Mouse (Mus musculus) stomach, embryonic 15.5 days (tissue): ENCODE results near the gene Camp. TPM values are rescaled to one million over a fixed set of nuclear protein-coding genes. Genes with fewer than 3 reads are reported as not detected.

Experiments
- ATAC-seq: fragments of 200-750 bp; cut with Nextera tagmentation; 2 replicates; pipeline ENCODE4 v1.8.0; 2017; ENCODE audit warnings: low read depth, moderate number of reproducible peaks, moderate TSS enrichment; ENCODE audit not compliant: insufficient read depth, low FRiP score
- H3K27ac ChIP-seq: fragments of 300-500 bp; sonication (generic); 2 replicates; pipeline ENCODE4 v1.5.1; 2015; ENCODE audit warnings: mild to moderate bottlenecking, inconsistent platforms
- H3K27me3 ChIP-seq: fragments of 300-500 bp; sonication (generic); replicated peaks from 2 replicates; pipeline ENCODE4 v1.6.1; 2015; ENCODE audit warnings: inconsistent platforms
- H3K36me3 ChIP-seq: fragments of 300-500 bp; sonication (generic); 2 replicates; pipeline ENCODE4 v1.6.1; 2015; ENCODE audit warnings: inconsistent platforms
- H3K4me1 ChIP-seq: fragments of 300-500 bp; sonication (generic); 2 replicates; pipeline ENCODE4 v1.6.1; 2015; ENCODE audit warnings: inconsistent platforms
- H3K4me2 ChIP-seq: fragments of 300-500 bp; sonication (generic); 2 replicates; pipeline ENCODE4 v1.6.1; 2015; ENCODE audit warnings: mild to moderate bottlenecking, inconsistent platforms
- H3K4me3 ChIP-seq: fragments of 300-500 bp; sonication (generic); replicated peaks from 2 replicates; pipeline ENCODE4 v1.5.1; 2015; ENCODE audit warnings: inconsistent platforms
- H3K9ac ChIP-seq: fragments of 300-500 bp; sonication (generic); 2 replicates; pipeline ENCODE4 v1.6.1; 2015; ENCODE audit warnings: inconsistent platforms
- H3K9me3 ChIP-seq: fragments of 300-500 bp; sonication (generic); 2 replicates; pipeline ENCODE4 v1.6.1; 2016; ENCODE audit warnings: inconsistent platforms
- WGBS: fragments of 180-500 bp; shearing (Covaris S2); methylation state at CpG from one replicate; pipeline ENCODE4 v1.1.7; 2015; 5-methylcytosine and 5-hydroxymethylcytosine counted together
- polyA plus RNA-seq: library from polyadenylated mRNA; unstranded; fragments of >200 nt; fragmentation: Nextera tagmentation; extraction: Ambion mirVana; gene quantifications from 2 replicates; pipeline ENCODE4 v1.2.1, GENCODE M21; 2015

Camp gene
- polyA plus RNA-seq, 1 experiment from 2014 or later, result 22.7 TPM

GRCm38 (mm10) chr9:109876756-109877155 is 27.3 kb upstream of the Camp start:
- Histone ChIP-seq H3K27me3 (no peaks in the 10 kb centered on the region), H3K27ac (peak overlapping the region; percentile 94), H3K9ac (peak overlapping the region; percentile 82), H3K4me2 (peak overlapping the region; percentile 72), H3K4me1 (0 out of 2 replicates have a peak, but pooled peaks cover 5% of the 10 kb centered on the region), H3K4me3 (peak overlapping the region; percentile 94), H3K9me3 (no peaks in the 10 kb centered on the region), H3K36me3 (peaks cover 21% of the 10 kb centered on the region; the same call in 1 of the 2 replicates)
- WGBS, result 3% methylated on average over 3 of the region's 3 CpGs
- ATAC-seq, result no peak

GRCm38 (mm10) chr9:109875695-109876601 is 26.5 kb upstream of the Camp start:
- Histone ChIP-seq H3K4me3 (peak overlapping the region; percentile 94), H3K27me3 (no peaks in the 10 kb centered on the region), H3K9ac (peak overlapping the region; percentile 82), H3K4me1 (0 out of 2 replicates have a peak, but pooled peaks cover 5% of the 10 kb centered on the region), H3K36me3 (peaks cover 16% of the 10 kb centered on the region; the same call in 1 of the 2 replicates), H3K27ac (peak overlapping the region; percentile 94), H3K9me3 (no peaks in the 10 kb centered on the region), H3K4me2 (peak overlapping the region; percentile 72)
- WGBS, result under 1% methylated on average over 74 of the region's 76 CpGs
- peak; percentile 65 for ATAC-seq

- 7% methylated on average over 33 of the region's 33 CpGs for WGBS
- H3K4me1 ChIP-seq, result 0 out of 2 replicates have a peak, but pooled peaks cover 5% of the 10 kb centered on the region
- peak within 1 kb of the TSS; percentile 94 for H3K27ac ChIP-seq
- peak within 1 kb of the TSS; percentile 82 for H3K9ac ChIP-seq
- no peaks in the 10 kb centered on the region for H3K9me3 ChIP-seq
- H3K27me3 ChIP-seq, result no peaks in the 10 kb centered on the region
- peak within 1 kb of the TSS; percentile 72 for H3K4me2 ChIP-seq
- peaks cover 9% of the 10 kb centered on the region; the same call in 1 of the 2 replicates for H3K36me3 ChIP-seq
- ATAC-seq, result peak; percentile 93
- H3K4me3 ChIP-seq, result peak within 1 kb of the TSS; percentile 94
Measured at GRCm38 (mm10) chr9:109874797-109875691, 25.6 kb upstream of the Camp start, which contains the start of gene Cdc25a. Gene Cdc25a (plus strand): TSS chr9:109875579.

- H3K4me2 ChIP-seq, result peak overlapping the region; percentile 13; the same call in 1 of the 2 replicates
- 29% methylated on average over 6 of the region's 6 CpGs for WGBS
Measured at GRCm38 (mm10) chr9:109870983-109871572, 21.7 kb upstream of the Camp start.

GRCm38 (mm10) chr9:109866218-109866617 is 16.8 kb upstream of the Camp start:
- H3K36me3 ChIP-seq, result no peaks in the 10 kb centered on the region
- no peak overlapping the region for H3K4me3 ChIP-seq
- WGBS, result 35% methylated on average over 2 of the region's 2 CpGs
- H3K9me3 ChIP-seq, result no peaks in the 10 kb centered on the region
- ATAC-seq, result no peak
- H3K4me2 ChIP-seq, result no peak overlapping the region
- no peaks in the 10 kb centered on the region for H3K4me1 ChIP-seq
- no peak overlapping the region for H3K27ac ChIP-seq
- H3K27me3 ChIP-seq, result no peaks in the 10 kb centered on the region
- H3K9ac ChIP-seq, result no peak overlapping the region

More at GRCm38 (mm10) chr9:109870983-109871572, 21.7 kb upstream of the Camp start:
- H3K36me3 ChIP-seq, result no peaks in the 10 kb centered on the region
- no peak for ATAC-seq
- H3K9ac ChIP-seq, result no peak overlapping the region
- H3K27me3 ChIP-seq, result no peaks in the 10 kb centered on the region
- no peaks in the 10 kb centered on the region for H3K9me3 ChIP-seq
- H3K27ac ChIP-seq, result no peak overlapping the region
- H3K4me3 ChIP-seq, result no peak overlapping the region
- no peaks in the 10 kb centered on the region for H3K4me1 ChIP-seq

GRCm38 (mm10) chr9:109863085-109863484 is 13.7 kb upstream of the Camp start:
- H3K9ac ChIP-seq, result no peak overlapping the region
- ATAC-seq, result no peak
- WGBS, result 45% methylated on average over 3 of the region's 3 CpGs

GRCm38 (mm10) chr9:109862397-109863044 is 13.1 kb upstream of the Camp start:
- no peaks in the 10 kb centered on the region for H3K4me1 ChIP-seq
- H3K9me3 ChIP-seq, result no peaks in the 10 kb centered on the region
- WGBS, result 14% methylated on average over 20 of the region's 20 CpGs
- H3K36me3 ChIP-seq, result no peaks in the 10 kb centered on the region
- H3K27ac ChIP-seq, result no peak overlapping the region
- no peaks in the 10 kb centered on the region for H3K27me3 ChIP-seq
- peak overlapping the region; percentile 48 for H3K4me2 ChIP-seq
- H3K4me3 ChIP-seq, result 0 out of 2 replicates have a peak overlapping the region, but pooled peaks have one; percentile 8
- ATAC-seq, result peak; percentile 53; the same call in 1 of the 2 replicates
- H3K9ac ChIP-seq, result no peak overlapping the region

More at GRCm38 (mm10) chr9:109863085-109863484, 13.7 kb upstream of the Camp start:
- H3K4me1 ChIP-seq, result no peaks in the 10 kb centered on the region
- H3K27ac ChIP-seq, result no peak overlapping the region
- H3K4me2 ChIP-seq, result peak overlapping the region; percentile 48; the same call in 1 of the 2 replicates
- H3K4me3 ChIP-seq, result no peak overlapping the region
- no peaks in the 10 kb centered on the region for H3K9me3 ChIP-seq
- H3K27me3 ChIP-seq, result no peaks in the 10 kb centered on the region
- H3K36me3 ChIP-seq, result no peaks in the 10 kb centered on the region

GRCm38 (mm10) chr9:109855947-109856346 is 6.5 kb upstream of the Camp start:
- Histone ChIP-seq H3K4me1 (no peaks in the 10 kb centered on the region), H3K27me3 (no peaks in the 10 kb centered on the region), H3K36me3 (no peaks in the 10 kb centered on the region), H3K4me3 (no peak overlapping the region), H3K9me3 (no peaks in the 10 kb centered on the region), H3K4me2 (no peak overlapping the region), H3K9ac (no peak overlapping the region), H3K27ac (no peak overlapping the region)
- no peak for ATAC-seq
- 69% methylated on average over 6 of the region's 6 CpGs for WGBS

- Histone ChIP-seq H3K4me1 (peaks cover 3% of the 10 kb centered on the region; the same call in 1 of the 2 replicates), H3K4me2 (no peak overlapping the region), H3K9ac (no peak overlapping the region), H3K27ac (no peak overlapping the region), H3K27me3 (no peaks in the 10 kb centered on the region), H3K9me3 (no peaks in the 10 kb centered on the region), H3K36me3 (no peaks in the 10 kb centered on the region), H3K4me3 (no peak overlapping the region)
- no peak for ATAC-seq
- 74% methylated on average over 2 of the region's 2 CpGs for WGBS
Measured at GRCm38 (mm10) chr9:109854341-109854740, 4.9 kb upstream of the Camp start.

GRCm38 (mm10) chr9:109850099-109850498 is 682 bp upstream of the Camp start:
- WGBS, result 86% methylated on average over 5 of the region's 5 CpGs
- no peak overlapping the region for H3K27ac ChIP-seq
- peaks cover 5% of the 10 kb centered on the region; the same call in 1 of the 2 replicates for H3K4me1 ChIP-seq
- no peaks in the 10 kb centered on the region for H3K27me3 ChIP-seq
- no peak overlapping the region for H3K9ac ChIP-seq
- no peaks in the 10 kb centered on the region for H3K9me3 ChIP-seq
- no peak for ATAC-seq
- H3K4me3 ChIP-seq, result no peak overlapping the region
- no peak overlapping the region for H3K4me2 ChIP-seq
- no peaks in the 10 kb centered on the region for H3K36me3 ChIP-seq

GRCm38 (mm10) chr9:109833088-109833412 is 16.4 kb downstream of the Camp start:
- peak overlapping the region; percentile 42 for H3K9ac ChIP-seq
- peak; percentile 36 for ATAC-seq
- H3K36me3 ChIP-seq, result no peaks in the 10 kb centered on the region
- H3K4me1 ChIP-seq, result 0 out of 2 replicates have a peak, but pooled peaks cover 5% of the 10 kb centered on the region
- H3K27me3 ChIP-seq, result no peaks in the 10 kb centered on the region
- peak overlapping the region; percentile 84 for H3K4me2 ChIP-seq
- no peak overlapping the region for H3K27ac ChIP-seq
- no peaks in the 10 kb centered on the region for H3K9me3 ChIP-seq
- H3K4me3 ChIP-seq, result peak overlapping the region; percentile 71
- WGBS, result 9% methylated on average over 6 of the region's 6 CpGs
